Comparison of ENCODE assay signal across 11 mouse cellular contexts in genomic region chr3:105529700-105530099, GRCm38 (mm10).
DNase-seq lines count a peak whose midpoint lies in the region; ATAC-seq lines count a peak whose summit lies in the region.
"Had no signal": no experiment of that assay in that cellular context is flagged by ENCODE, and none has a peak within 500 bp of the region (broad histone marks: within the 10 kb centered on the region; RNA-seq: fewer than 3 reads in every experiment).

No protein-coding gene starts in this region.

- H3K4me3 ChIP-seq in forebrain, embryonic 11.5 days (ENCODE audit: low read depth, low read length) = no peak overlapping the region
- H3K4me3 ChIP-seq in hindbrain, embryonic 16.5 days (ENCODE audit: low read length) = no peak overlapping the region
- H3K4me3 ChIP-seq in heart, embryonic 12.5 days = no peak overlapping the region
- H3K4me3 ChIP-seq: limb, embryonic 13.5 days had no signal

- peak; percentile 57 for DNase-seq in embryo, embryonic 11 days
- peak; percentile 61 for DNase-seq in forebrain, embryonic 11.5 days (ENCODE audit: low spot score)
- DNase-seq in neural tube, embryonic 10.5 days (ENCODE audit: extremely low spot score, low spot score) = peak; percentile 33
- no peak for DNase-seq in cerebellum, adult 11 months
- DNase-seq in frontal cortex, adult 2 months (ENCODE audit: extremely low spot score in 1 of 2, low spot score in 1 of 2) = no peak
- DNase-seq in heart, adult 18-20 months = no peak
- DNase-seq: heart, adult 11 months had no signal

- H3K9me3 ChIP-seq in forebrain, embryonic 11.5 days (ENCODE audit: control insufficient read depth, low read length) = no peaks in the 10 kb centered on the region
- no peaks in the 10 kb centered on the region for H3K9me3 ChIP-seq in hindbrain, embryonic 16.5 days (ENCODE audit: control insufficient read depth, low read length)
- no peaks in the 10 kb centered on the region for H3K9me3 ChIP-seq in heart, embryonic 12.5 days (replicated peaks)
- H3K9me3 ChIP-seq: limb, embryonic 13.5 days had no signal

- peaks cover 17% of the 10 kb centered on the region for H3K4me1 ChIP-seq in forebrain, embryonic 11.5 days (replicated peaks; ENCODE audit: control insufficient read depth, insufficient read depth, low read length)
- H3K4me1 ChIP-seq in hindbrain, embryonic 16.5 days (ENCODE audit: control insufficient read depth, insufficient read depth, low read depth, low read length) = peaks cover 41% of the 10 kb centered on the region
- H3K4me1 ChIP-seq in heart, embryonic 12.5 days (replicated peaks) = peaks cover 24% of the 10 kb centered on the region; the same call in 1 of the 2 replicates

- H3K27ac ChIP-seq in forebrain, embryonic 11.5 days (ENCODE audit: low read depth, low read length) = peak overlapping the region; percentile 64; the same call in 1 of the 2 replicates
- H3K27ac ChIP-seq in hindbrain, embryonic 16.5 days (ENCODE audit: low read depth, low read length) = peak overlapping the region; percentile 53
- no peak overlapping the region for H3K27ac ChIP-seq in heart, embryonic 12.5 days (ENCODE audit: poor library complexity, severe bottlenecking)
- H3K27ac ChIP-seq: limb, embryonic 13.5 days; stomach, postnatal 0 days had no signal

- H3K4me2 ChIP-seq in forebrain, embryonic 11.5 days (ENCODE audit: low read depth, low read length, severe bottlenecking) = no peak overlapping the region
- no peak overlapping the region for H3K4me2 ChIP-seq in hindbrain, embryonic 16.5 days (ENCODE audit: low read length)
- no peak overlapping the region for H3K4me2 ChIP-seq in heart, embryonic 12.5 days
- H3K4me2 ChIP-seq: limb, embryonic 13.5 days had no signal

- H3K27me3 ChIP-seq in forebrain, embryonic 11.5 days (ENCODE audit: control insufficient read depth, insufficient read depth, low read length) = no peaks in the 10 kb centered on the region
- no peaks in the 10 kb centered on the region for H3K27me3 ChIP-seq in hindbrain, embryonic 16.5 days (replicated peaks; ENCODE audit: control insufficient read depth, insufficient read depth, low read length)
- no peaks in the 10 kb centered on the region for H3K27me3 ChIP-seq in heart, embryonic 12.5 days (replicated peaks)
- H3K27me3 ChIP-seq: limb, embryonic 13.5 days had no signal

- H3K36me3 ChIP-seq in forebrain, embryonic 11.5 days (ENCODE audit: control insufficient read depth, insufficient read depth, low read length) = no peaks in the 10 kb centered on the region
- H3K36me3 ChIP-seq in hindbrain, embryonic 16.5 days (ENCODE audit: control insufficient read depth, insufficient read depth, low read length) = no peaks in the 10 kb centered on the region
- no peaks in the 10 kb centered on the region for H3K36me3 ChIP-seq in heart, embryonic 12.5 days
- H3K36me3 ChIP-seq: limb, embryonic 13.5 days had no signal

- H3K9ac ChIP-seq in forebrain, embryonic 11.5 days (ENCODE audit: low read length) = no peak overlapping the region
- H3K9ac ChIP-seq in hindbrain, embryonic 16.5 days (ENCODE audit: low read depth, low read length) = no peak overlapping the region
- H3K9ac ChIP-seq in heart, embryonic 12.5 days = no peak overlapping the region
- H3K9ac ChIP-seq: limb, embryonic 13.5 days had no signal

- ATAC-seq in forebrain, embryonic 11.5 days (replicated peaks; ENCODE audit: low FRiP score) = peak; percentile 28
- peak; percentile 22; the same call in 1 of the 2 replicates for ATAC-seq in hindbrain, embryonic 16.5 days
- ATAC-seq in heart, embryonic 12.5 days (ENCODE audit: insufficient number of reproducible peaks, low FRiP score) = no peak

- WGBS in forebrain, embryonic 11.5 days = 0% methylated on average over 5 of the region's 5 CpGs
- WGBS in hindbrain, embryonic 16.5 days = 10% methylated on average over 5 of the region's 5 CpGs
- WGBS in heart, embryonic 12.5 days = 17% methylated on average over 5 of the region's 5 CpGs

Comparison
In these comparisons a context has a peak if more than half of its experiments do, and no peak if none do; other contexts are left out.
1. DNase-seq: peak in embryo, embryonic 11 days (single experiment), forebrain, embryonic 11.5 days (single experiment) and neural tube, embryonic 10.5 days (single experiment); none in cerebellum, adult 11 months (single experiment), frontal cortex, adult 2 months (0 of 2) and heart, adult 18-20 months (0 of 2).